Mouse (Mus musculus) megakaryocyte, embryonic 14.5 days (primary cell): ENCODE results near the gene C1s2. TPM values are rescaled to one million over a fixed set of nuclear protein-coding genes. Genes with fewer than 3 reads are reported as not detected.

Source experiments
- H3K27me3 ChIP-seq: replicated peaks from 2 replicates; pipeline ENCODE3; 2012; ENCODE audit warnings: inconsistent platforms
- H3K36me3 ChIP-seq: replicated peaks from 2 replicates; pipeline ENCODE3; 2012; ENCODE audit warnings: low read length, inconsistent platforms, mixed read lengths
- H3K4me1 ChIP-seq: 2 replicates; pipeline ENCODE4 v1.6.1; 2012; ENCODE audit warnings: inconsistent platforms
- H3K4me3 ChIP-seq: replicated peaks from 2 replicates; pipeline ENCODE3; 2012; ENCODE audit warnings: moderate library complexity, mild to moderate bottlenecking, inconsistent platforms
- H3K9me3 ChIP-seq: 2 replicates; pipeline ENCODE4 v1.6.1; 2012; ENCODE audit warnings: inconsistent platforms
- FLI1 ChIP-seq: IDR thresholded peaks from 2 replicates; pipeline ENCODE4 v1.6.1; 2012; ENCODE audit warnings: low read length, inconsistent platforms, mixed read lengths
- GATA1 ChIP-seq: IDR thresholded peaks from 3 replicates; pipeline ENCODE4 v1.6.1; 2012; ENCODE audit warnings: mixed read lengths, low read length, inconsistent platforms, borderline replicate concordance
- polyA plus RNA-seq: library from polyadenylated mRNA; stranded (reverse); fragments of >175 nt; gene quantifications from 2 replicates; pipeline ENCODE4 v1.2.3, GENCODE M21; 2012; ENCODE audit warnings: low replicate concordance; ENCODE audit not compliant: insufficient read depth

C1s2 gene
- polyA plus RNA-seq, 1 experiment, result not detected

DNA sequence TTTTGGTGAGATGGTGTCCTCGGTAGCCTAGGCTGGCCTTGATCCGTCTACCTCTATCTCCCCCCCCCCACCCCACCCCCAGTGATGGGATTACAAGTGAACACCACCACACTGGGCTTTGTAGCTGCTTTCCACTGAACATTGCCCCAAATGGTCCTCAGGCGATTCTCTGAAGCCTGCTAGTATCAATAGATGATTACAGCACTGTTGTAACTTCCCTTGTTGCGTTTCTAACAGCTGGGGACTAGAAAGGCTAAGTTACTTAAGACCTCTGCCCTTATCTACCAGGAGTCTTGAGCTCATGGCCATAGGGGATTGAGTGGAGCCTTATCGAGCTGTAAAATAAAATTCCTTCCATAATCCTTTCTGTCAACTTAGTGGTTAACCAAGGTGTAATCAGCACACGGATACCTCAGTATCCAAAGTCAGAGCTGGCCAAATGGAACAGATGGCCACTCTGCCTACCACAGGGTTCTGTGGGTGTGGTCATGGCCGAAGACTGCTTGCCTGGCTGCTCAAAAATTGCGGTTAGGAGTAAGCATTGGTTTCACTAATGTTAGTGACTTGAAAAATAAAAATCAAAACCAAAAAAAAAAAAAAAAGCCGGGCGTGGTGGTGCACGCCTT is 33.5 kb upstream of the C1s2 start:
- peaks cover 90% of the 10 kb centered on the region for H3K36me3 ChIP-seq
- H3K4me1 ChIP-seq, result peaks cover 70% of the 10 kb centered on the region
- no peak overlapping the region for H3K4me3 ChIP-seq
- peaks cover 8% of the 10 kb centered on the region; the same call in 1 of the 2 replicates for H3K9me3 ChIP-seq
- no peaks in the 10 kb centered on the region for H3K27me3 ChIP-seq
- TF ChIP-seq FLI1, result no peak
- no peak for TF ChIP-seq GATA1

GRCm38 (mm10) chr6:124665011-124665410 is 29.1 kb upstream of the C1s2 start:
- Histone ChIP-seq H3K4me1 (peaks cover 69% of the 10 kb centered on the region), H3K36me3 (peaks cover 49% of the 10 kb centered on the region), H3K9me3 (no peaks in the 10 kb centered on the region), H3K27me3 (no peaks in the 10 kb centered on the region), H3K4me3 (no peak overlapping the region)
- TF ChIP-seq FLI1 (no peak), GATA1 (no peak)

- Histone ChIP-seq H3K36me3 (peaks cover 43% of the 10 kb centered on the region), H3K9me3 (no peaks in the 10 kb centered on the region), H3K4me1 (peaks cover 66% of the 10 kb centered on the region), H3K4me3 (peak overlapping the region; percentile 99), H3K27me3 (no peaks in the 10 kb centered on the region)
- no peak for TF ChIP-seq FLI1
- TF ChIP-seq GATA1, result no peak
These were observed 28.4 kb upstream of the C1s2 start for GRCm38 (mm10) chr6:124664256-124664655.

DNA sequence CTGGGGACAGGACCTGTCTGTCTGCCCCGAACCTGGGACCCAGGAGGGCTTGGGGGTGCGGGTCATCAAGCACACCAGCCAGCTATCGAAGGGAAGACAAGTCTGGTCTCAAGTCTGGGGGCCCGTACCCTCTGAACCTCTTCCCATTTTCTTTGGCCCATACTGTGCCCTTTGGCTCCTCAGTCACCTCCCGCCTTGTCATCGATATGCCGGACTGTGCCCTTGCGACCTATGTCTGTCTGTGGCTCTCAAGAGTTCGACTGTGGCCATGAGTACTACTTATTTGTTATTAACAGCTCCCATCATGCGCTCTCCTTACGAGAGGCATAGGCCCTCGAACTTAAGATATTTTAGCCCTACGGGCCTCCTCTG is 27.5 kb upstream of the C1s2 start:
- H3K36me3 ChIP-seq, result peaks cover 36% of the 10 kb centered on the region
- no peaks in the 10 kb centered on the region for H3K27me3 ChIP-seq
- peak overlapping the region; percentile 99 for H3K4me3 ChIP-seq
- peaks cover 57% of the 10 kb centered on the region for H3K4me1 ChIP-seq
- no peaks in the 10 kb centered on the region for H3K9me3 ChIP-seq
- TF ChIP-seq FLI1, result no peak
- TF ChIP-seq GATA1, result no peak

DNA sequence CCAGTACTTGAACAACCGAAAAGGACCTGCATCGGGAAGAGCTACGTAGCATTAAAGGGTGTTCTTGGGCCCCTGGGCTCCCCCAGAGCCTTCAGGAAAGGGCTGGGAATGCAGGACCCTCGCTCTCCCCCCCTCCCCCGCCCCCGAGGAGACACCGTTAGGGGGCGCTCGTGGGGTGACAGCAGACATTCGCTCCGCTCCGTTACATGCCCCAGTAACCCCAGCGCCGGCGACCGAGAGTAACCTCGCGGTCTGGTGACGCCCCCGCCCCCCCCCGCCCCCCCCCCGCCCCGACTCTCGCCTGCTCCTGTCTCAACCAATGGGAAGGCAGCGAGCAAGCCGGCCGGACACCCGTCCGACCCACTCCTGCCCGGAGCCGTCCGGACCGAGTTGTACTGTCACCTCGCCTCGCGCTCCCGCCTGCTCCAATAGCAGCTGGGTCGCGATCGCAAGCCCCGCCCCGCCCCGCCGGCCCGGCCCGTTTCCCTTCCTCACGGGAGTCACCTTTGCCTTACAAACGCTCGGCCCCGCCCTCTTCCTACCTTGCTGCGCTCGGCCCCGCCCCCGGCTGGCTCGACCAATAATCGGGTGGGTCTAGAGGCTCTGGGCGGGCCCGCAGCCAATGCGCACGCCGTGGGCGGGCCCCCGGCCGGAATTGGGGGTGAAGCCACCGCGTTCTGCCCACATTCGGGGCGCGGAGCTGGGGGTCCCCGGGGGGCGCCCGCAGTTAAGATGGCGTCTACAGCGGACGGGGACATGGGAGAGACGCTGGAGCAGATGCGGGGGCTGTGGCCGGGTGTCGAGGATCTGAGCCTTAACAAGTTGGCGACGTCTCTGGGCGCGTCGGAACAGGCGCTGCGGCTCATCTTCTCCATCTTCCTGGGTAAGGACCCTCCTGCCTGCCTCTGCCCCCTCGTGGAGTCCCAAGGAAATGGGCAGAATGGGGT is 26.9 kb upstream of the C1s2 start, which contains the start of gene Lpcat3:
TSS of gene Lpcat3 (plus strand) at position 551 of the 947 bp plus-strand sequence.
- Histone ChIP-seq H3K27me3 (no peaks in the 10 kb centered on the region), H3K36me3 (peaks cover 31% of the 10 kb centered on the region), H3K9me3 (no peaks in the 10 kb centered on the region), H3K4me1 (peaks cover 52% of the 10 kb centered on the region), H3K4me3 (peak within 1 kb of the TSS; percentile 99)
- TF ChIP-seq GATA1 (no peak), FLI1 (no peak)

- Histone ChIP-seq H3K4me1 (peaks cover 46% of the 10 kb centered on the region), H3K4me3 (peak overlapping the region; percentile 99), H3K9me3 (no peaks in the 10 kb centered on the region), H3K27me3 (no peaks in the 10 kb centered on the region), H3K36me3 (peaks cover 24% of the 10 kb centered on the region)
- TF ChIP-seq GATA1 (no peak), FLI1 (no peak)
These were observed 26.1 kb upstream of the C1s2 start for GRCm38 (mm10) chr6:124661995-124662394.

- H3K4me3 ChIP-seq, result peak overlapping the region; percentile 42
- no peaks in the 10 kb centered on the region for H3K27me3 ChIP-seq
- no peaks in the 10 kb centered on the region for H3K9me3 ChIP-seq
- H3K36me3 ChIP-seq, result peaks cover 17% of the 10 kb centered on the region
- H3K4me1 ChIP-seq, result peaks cover 43% of the 10 kb centered on the region
- no peak for TF ChIP-seq FLI1
- no peak for TF ChIP-seq GATA1
These were observed 25.4 kb upstream of the C1s2 start for GRCm38 (mm10) chr6:124661156-124661806.

- no peak for TF ChIP-seq FLI1
- H3K27me3 ChIP-seq, result no peaks in the 10 kb centered on the region
- no peak overlapping the region for H3K4me3 ChIP-seq
- H3K9me3 ChIP-seq, result peaks cover 8% of the 10 kb centered on the region; the same call in 1 of the 2 replicates
- no peaks in the 10 kb centered on the region for H3K36me3 ChIP-seq
- H3K4me1 ChIP-seq, result peaks cover 23% of the 10 kb centered on the region
These were observed 22.2 kb upstream of the C1s2 start for GRCm38 (mm10) chr6:124658067-124658466.

GRCm38 (mm10) chr6:124655893-124656292 is 20.0 kb upstream of the C1s2 start:
- no peaks in the 10 kb centered on the region for H3K36me3 ChIP-seq
- peaks cover 20% of the 10 kb centered on the region for H3K9me3 ChIP-seq
- TF ChIP-seq FLI1, result no peak
- no peak for TF ChIP-seq GATA1
- peaks cover 10% of the 10 kb centered on the region for H3K4me1 ChIP-seq
- no peaks in the 10 kb centered on the region for H3K27me3 ChIP-seq
- no peak overlapping the region for H3K4me3 ChIP-seq

DNA sequence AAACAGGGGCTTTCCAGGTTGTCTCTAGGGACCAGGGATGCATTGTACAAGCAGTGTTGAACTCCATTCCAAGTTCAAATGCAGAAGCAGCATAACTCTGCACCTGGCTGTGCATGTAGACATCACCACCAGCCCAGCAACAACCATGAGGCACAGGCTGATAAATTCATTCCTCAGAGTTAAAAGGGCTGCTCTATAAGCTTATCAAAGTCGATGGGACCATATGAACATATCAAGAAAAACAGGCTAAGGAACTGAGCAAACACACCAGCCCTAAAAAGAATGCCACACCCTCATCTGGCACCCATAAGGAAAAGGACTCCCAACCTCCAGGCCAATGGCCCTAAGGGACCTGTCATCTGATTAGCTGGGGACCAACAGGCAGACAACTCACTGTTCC is 10.5 kb upstream of the C1s2 start:
- TF ChIP-seq FLI1, result no peak
- TF ChIP-seq GATA1, result no peak
- Histone ChIP-seq H3K9me3 (peaks cover 21% of the 10 kb centered on the region), H3K36me3 (no peaks in the 10 kb centered on the region), H3K27me3 (no peaks in the 10 kb centered on the region), H3K4me1 (0 out of 2 replicates have a peak, but pooled peaks cover 7% of the 10 kb centered on the region), H3K4me3 (no peak overlapping the region)
